Mouse (Mus musculus): ENCODE measurements at regions not wholly inside any gene's neighbourhood (a gene's known extent, or its start where the extent isn't known, plus 50 kb on each side); places are given as distances from the start of the nearest gene placed in this dataset.

- WGBS = 32% methylated on average over 4 of the region's 4 CpGs
- ATAC-seq (ENCODE audit: low read depth) = no peak
- no peak overlapping the region for H3K27ac ChIP-seq (ENCODE audit: low read length)
These were observed 438.2 kb upstream of the Map3k7 start for GRCm38 (mm10) chr4:31525638-31526207.

GRCm38 (mm10) chr4:31536811-31537210, 427.1 kb upstream of the Map3k7 start:
- WGBS = 42% methylated on average over 1 of the region's 1 CpGs
- H3K27ac ChIP-seq (ENCODE audit: low read length) = no peak overlapping the region
- no peak for ATAC-seq (ENCODE audit: low read depth)

More at GRCm38 (mm10) chr4:31525638-31526207, 438.2 kb upstream of the Map3k7 start:
- H3K9me3 ChIP-seq (ENCODE audit: control insufficient read depth, low read length) = no peaks in the 10 kb centered on the region
- 0 out of 2 replicates have a peak, but pooled peaks cover 2% of the 10 kb centered on the region for H3K4me1 ChIP-seq (replicated peaks; ENCODE audit: control insufficient read depth, insufficient read depth, low read length)
- H3K9ac ChIP-seq (ENCODE audit: low read length) = no peak overlapping the region
- H3K27me3 ChIP-seq (ENCODE audit: control insufficient read depth, insufficient read depth, low read depth, low read length) = no peaks in the 10 kb centered on the region
- no peak overlapping the region for H3K4me3 ChIP-seq (ENCODE audit: low read length)
- no peaks in the 10 kb centered on the region for H3K36me3 ChIP-seq (ENCODE audit: control insufficient read depth, insufficient read depth, low read length)
- no peak overlapping the region for H3K4me2 ChIP-seq (ENCODE audit: low read depth, low read length)

GRCm38 (mm10) chr4:31553780-31554394, 410.0 kb upstream of the Map3k7 start:
- WGBS = 68% methylated on average over 16 of the region's 16 CpGs
- no peaks in the 10 kb centered on the region for H3K27me3 ChIP-seq (ENCODE audit: control insufficient read depth, insufficient read depth, low read depth, low read length)
- H3K9me3 ChIP-seq (ENCODE audit: control insufficient read depth, low read length) = no peaks in the 10 kb centered on the region
- H3K9ac ChIP-seq (ENCODE audit: low read length) = no peak overlapping the region
- ATAC-seq (ENCODE audit: low read depth) = no peak
- no peaks in the 10 kb centered on the region for H3K4me1 ChIP-seq (replicated peaks; ENCODE audit: control insufficient read depth, insufficient read depth, low read length)
- no peak overlapping the region for H3K4me3 ChIP-seq (ENCODE audit: low read length)
- no peak overlapping the region for H3K27ac ChIP-seq (ENCODE audit: low read length)
- H3K4me2 ChIP-seq (ENCODE audit: low read depth, low read length) = no peak overlapping the region
- H3K36me3 ChIP-seq (ENCODE audit: control insufficient read depth, insufficient read depth, low read length) = no peaks in the 10 kb centered on the region

More at GRCm38 (mm10) chr4:31536811-31537210, 427.1 kb upstream of the Map3k7 start:
- Histone ChIP-seq H3K4me3 (ENCODE audit: low read length) (no peak overlapping the region), H3K4me1 (replicated peaks; ENCODE audit: control insufficient read depth, insufficient read depth, low read length) (no peaks in the 10 kb centered on the region), H3K9ac (ENCODE audit: low read length) (no peak overlapping the region), H3K4me2 (ENCODE audit: low read depth, low read length) (no peak overlapping the region), H3K9me3 (ENCODE audit: control insufficient read depth, low read length) (no peaks in the 10 kb centered on the region), H3K36me3 (ENCODE audit: control insufficient read depth, insufficient read depth, low read length) (no peaks in the 10 kb centered on the region), H3K27me3 (ENCODE audit: control insufficient read depth, insufficient read depth, low read depth, low read length) (no peaks in the 10 kb centered on the region)

- Histone ChIP-seq H3K9ac (ENCODE audit: low read length) (no peak overlapping the region), H3K27me3 (ENCODE audit: control insufficient read depth, insufficient read depth, low read depth, low read length) (no peaks in the 10 kb centered on the region), H3K27ac (ENCODE audit: low read length) (no peak overlapping the region), H3K4me1 (replicated peaks; ENCODE audit: control insufficient read depth, insufficient read depth, low read length) (no peaks in the 10 kb centered on the region), H3K36me3 (ENCODE audit: control insufficient read depth, insufficient read depth, low read length) (no peaks in the 10 kb centered on the region), H3K9me3 (ENCODE audit: control insufficient read depth, low read length) (no peaks in the 10 kb centered on the region), H3K4me2 (ENCODE audit: low read depth, low read length) (no peak overlapping the region), H3K4me3 (ENCODE audit: low read length) (no peak overlapping the region)
- ATAC-seq (ENCODE audit: low read depth) = no peak
- 82% methylated on average over 1 of the region's 1 CpGs for WGBS
These were observed 408.8 kb upstream of the Map3k7 start for GRCm38 (mm10) chr4:31555077-31555476.

- Histone ChIP-seq H3K27ac (ENCODE audit: low read length) (no peak overlapping the region), H3K9me3 (ENCODE audit: control insufficient read depth, low read length) (no peaks in the 10 kb centered on the region), H3K9ac (ENCODE audit: low read length) (no peak overlapping the region), H3K27me3 (ENCODE audit: control insufficient read depth, insufficient read depth, low read depth, low read length) (no peaks in the 10 kb centered on the region), H3K4me1 (replicated peaks; ENCODE audit: control insufficient read depth, insufficient read depth, low read length) (no peaks in the 10 kb centered on the region), H3K36me3 (ENCODE audit: control insufficient read depth, insufficient read depth, low read length) (no peaks in the 10 kb centered on the region), H3K4me3 (ENCODE audit: low read length) (no peak overlapping the region), H3K4me2 (ENCODE audit: low read depth, low read length) (0 out of 2 replicates have a peak overlapping the region, but pooled peaks have one; percentile 14)
- ATAC-seq (ENCODE audit: low read depth) = peak; percentile 63
- WGBS = 59% methylated on average over 7 of the region's 7 CpGs
These were observed 406.6 kb upstream of the Map3k7 start for GRCm38 (mm10) chr4:31557261-31557660.

GRCm38 (mm10) chr4:31560305-31560704, 403.6 kb upstream of the Map3k7 start:
- no peaks in the 10 kb centered on the region for H3K9me3 ChIP-seq (ENCODE audit: control insufficient read depth, low read length)
- no peaks in the 10 kb centered on the region for H3K36me3 ChIP-seq (ENCODE audit: control insufficient read depth, insufficient read depth, low read length)
- H3K9ac ChIP-seq (ENCODE audit: low read length) = no peak overlapping the region
- H3K4me1 ChIP-seq (replicated peaks; ENCODE audit: control insufficient read depth, insufficient read depth, low read length) = no peaks in the 10 kb centered on the region
- no peak overlapping the region for H3K4me3 ChIP-seq (ENCODE audit: low read length)
- no peak for ATAC-seq (ENCODE audit: low read depth)
- 82% methylated on average over 4 of the region's 4 CpGs for WGBS
- H3K4me2 ChIP-seq (ENCODE audit: low read depth, low read length) = no peak overlapping the region
- H3K27ac ChIP-seq (ENCODE audit: low read length) = no peak overlapping the region
- no peaks in the 10 kb centered on the region for H3K27me3 ChIP-seq (ENCODE audit: control insufficient read depth, insufficient read depth, low read depth, low read length)

DNA sequence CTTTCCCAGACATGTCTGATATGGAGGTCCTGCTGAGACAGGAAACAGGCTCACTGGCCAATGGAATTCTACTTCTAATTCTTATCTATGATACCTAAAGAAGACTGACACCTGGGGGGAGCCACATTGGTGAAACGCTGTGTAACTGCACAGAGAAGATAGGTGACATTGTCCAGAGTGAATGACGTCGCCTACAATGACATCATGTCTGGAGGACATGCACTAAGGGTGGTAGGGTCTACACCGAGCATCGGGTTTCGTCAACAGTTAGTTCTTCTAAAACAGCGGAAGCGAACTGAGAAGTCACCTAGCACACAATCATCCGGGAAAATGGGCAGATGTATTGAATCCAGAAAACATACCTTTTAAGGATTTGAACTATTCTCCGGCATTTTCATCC, 402.7 kb upstream of the Map3k7 start:
- Histone ChIP-seq H3K27me3 (ENCODE audit: control insufficient read depth, insufficient read depth, low read depth, low read length) (no peaks in the 10 kb centered on the region), H3K4me1 (replicated peaks; ENCODE audit: control insufficient read depth, insufficient read depth, low read length) (no peaks in the 10 kb centered on the region), H3K36me3 (ENCODE audit: control insufficient read depth, insufficient read depth, low read length) (no peaks in the 10 kb centered on the region), H3K9me3 (ENCODE audit: control insufficient read depth, low read length) (no peaks in the 10 kb centered on the region), H3K9ac (ENCODE audit: low read length) (no peak overlapping the region), H3K4me2 (ENCODE audit: low read depth, low read length) (no peak overlapping the region), H3K27ac (ENCODE audit: low read length) (no peak overlapping the region), H3K4me3 (ENCODE audit: low read length) (no peak overlapping the region)
- ATAC-seq (ENCODE audit: low read depth) = no peak
- 88% methylated on average over 10 of the region's 10 CpGs for whole genome bisulfite sequencing

GRCm38 (mm10) chr4:31561823-31562222, 402.1 kb upstream of the Map3k7 start:
- H3K4me1 ChIP-seq (replicated peaks; ENCODE audit: control insufficient read depth, insufficient read depth, low read length) = no peaks in the 10 kb centered on the region
- H3K9me3 ChIP-seq (ENCODE audit: control insufficient read depth, low read length) = no peaks in the 10 kb centered on the region
- H3K27me3 ChIP-seq (ENCODE audit: control insufficient read depth, insufficient read depth, low read depth, low read length) = no peaks in the 10 kb centered on the region
- no peak overlapping the region for H3K9ac ChIP-seq (ENCODE audit: low read length)
- peak overlapping the region; percentile 34 for H3K4me2 ChIP-seq (ENCODE audit: low read depth, low read length)
- WGBS = 13% methylated on average over 3 of the region's 3 CpGs
- no peaks in the 10 kb centered on the region for H3K36me3 ChIP-seq (ENCODE audit: control insufficient read depth, insufficient read depth, low read length)
- H3K4me3 ChIP-seq (ENCODE audit: low read length) = no peak overlapping the region
- no peak overlapping the region for H3K27ac ChIP-seq (ENCODE audit: low read length)
- peak; percentile 62; the same call in 1 of the 2 replicates for ATAC-seq (ENCODE audit: low read depth)

DNA sequence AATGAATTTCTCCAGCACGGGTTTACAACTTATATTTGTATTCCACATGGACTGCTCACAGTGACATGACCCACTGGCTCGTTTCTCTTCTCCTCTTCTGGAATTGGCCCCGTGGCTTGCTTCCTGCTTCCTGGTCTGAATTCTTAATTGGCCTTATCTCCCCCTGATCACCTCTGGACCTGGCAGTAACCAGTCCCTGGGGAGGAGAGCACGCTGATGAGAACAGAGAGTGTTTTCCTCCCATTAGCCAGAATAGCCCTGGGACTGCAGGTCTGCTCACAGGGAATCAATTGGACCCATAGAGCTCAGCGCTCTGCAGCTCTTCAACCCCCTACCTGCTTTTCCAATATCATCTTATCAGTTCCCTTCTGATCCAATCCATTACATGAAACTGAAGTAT, 397.7 kb upstream of the Map3k7 start:
- H3K4me3 ChIP-seq (ENCODE audit: low read length) = no peak overlapping the region
- no peak overlapping the region for H3K4me2 ChIP-seq (ENCODE audit: low read depth, low read length)
- ATAC-seq (ENCODE audit: low read depth) = no peak
- no peaks in the 10 kb centered on the region for H3K4me1 ChIP-seq (replicated peaks; ENCODE audit: control insufficient read depth, insufficient read depth, low read length)
- H3K36me3 ChIP-seq (ENCODE audit: control insufficient read depth, insufficient read depth, low read length) = no peaks in the 10 kb centered on the region
- 34% methylated on average over 5 of the region's 5 CpGs for WGBS
- H3K9ac ChIP-seq (ENCODE audit: low read length) = no peak overlapping the region
- no peaks in the 10 kb centered on the region for H3K27me3 ChIP-seq (ENCODE audit: control insufficient read depth, insufficient read depth, low read depth, low read length)
- H3K9me3 ChIP-seq (ENCODE audit: control insufficient read depth, low read length) = no peaks in the 10 kb centered on the region
- no peak overlapping the region for H3K27ac ChIP-seq (ENCODE audit: low read length)
